Mouse (Mus musculus): ENCODE results near the gene Cers6.

DNA sequence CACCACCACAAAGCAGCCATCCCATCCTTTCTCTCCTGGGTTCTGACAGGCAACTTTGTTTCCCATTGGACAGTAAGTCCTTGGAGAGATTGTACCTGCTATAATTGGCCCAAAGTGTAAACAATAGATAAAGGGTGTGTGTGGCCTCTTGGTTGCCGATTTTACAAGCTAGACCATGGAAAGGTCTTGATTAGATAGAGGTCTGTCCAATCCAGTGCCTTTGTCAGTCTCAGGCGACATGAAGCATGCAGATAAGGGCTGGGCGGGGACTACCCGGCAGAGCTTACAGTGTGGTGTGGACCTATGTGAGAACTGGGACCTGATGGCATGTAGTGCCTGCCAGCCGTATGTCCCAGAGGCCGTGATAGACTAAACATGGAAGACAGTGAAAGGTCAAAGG is 73.4 kb downstream of the Cers6 start:
- TF ChIP-seq POLR2A (IDR thresholded peaks at IDR 0.05; ENCODE audit: insufficient read depth, low read depth, low read length) (no peak), CTCF (IDR thresholded peaks at IDR 0.05; ENCODE audit: insufficient read depth, low read depth, low read length) (no peak)

Data from olfactory bulb, adult 2 months (tissue).